Mouse (Mus musculus) hindbrain, embryonic 11.5 days (tissue): Measurements from ENCODE around the gene Gm21149. TPM values are rescaled to one million over a fixed set of nuclear protein-coding genes. Genes with fewer than 3 reads are reported as not detected.
"Not testable (repeated sequence)": the region's sequence is repeated elsewhere in the genome, so short reads cannot be mapped to it uniquely, and the experiment has no call there.

Experiments used
- ATAC-seq: fragments of 200-750 bp; cut with Nextera tagmentation; 2 replicates; pipeline ENCODE4 v1.8.0; 2017; ENCODE audit warnings: mild to moderate bottlenecking, moderate TSS enrichment, moderate library complexity; ENCODE audit not compliant: low FRiP score
- DNase-seq: peaks from one replicate; pipeline ENCODE4 v3.0.0-alpha.2; 2015; ENCODE audit warnings: low spot score
- H3K27ac ChIP-seq: fragments of 300-500 bp; sonication (generic); 2 replicates; pipeline ENCODE4 v1.5.1; 2014; ENCODE audit warnings: mild to moderate bottlenecking, low read depth, low read length
- H3K27me3 ChIP-seq: fragments of 300-500 bp; sonication (generic); 2 replicates; pipeline ENCODE4 v1.6.1; 2014; ENCODE audit warnings: mild to moderate bottlenecking, low read length, moderate library complexity, mixed read lengths; ENCODE audit not compliant: control insufficient read depth, insufficient read depth
- H3K36me3 ChIP-seq: fragments of 300-500 bp; sonication (generic); 2 replicates; pipeline ENCODE4 v1.6.1; 2014; ENCODE audit warnings: mild to moderate bottlenecking, low read length, moderate library complexity, mixed read lengths; ENCODE audit not compliant: control insufficient read depth, insufficient read depth
- H3K4me1 ChIP-seq: fragments of 300-500 bp; sonication (generic); replicated peaks from 2 replicates; pipeline ENCODE4 v1.6.1; 2014; ENCODE audit warnings: low read length, mixed read lengths; ENCODE audit not compliant: control insufficient read depth, insufficient read depth
- H3K4me2 ChIP-seq: fragments of 300-500 bp; sonication (generic); replicated peaks from 2 replicates; pipeline ENCODE4 v1.6.1; 2014; ENCODE audit warnings: mild to moderate bottlenecking, low read depth, low read length
- H3K4me3 ChIP-seq: fragments of 300-500 bp; sonication (generic); 2 replicates; pipeline ENCODE4 v1.5.1; 2014; ENCODE audit warnings: low read depth, low read length
- H3K9ac ChIP-seq: fragments of 300-500 bp; sonication (generic); 2 replicates; pipeline ENCODE4 v1.6.1; 2014; ENCODE audit warnings: low read depth, low read length
- H3K9me3 ChIP-seq: fragments of 300-500 bp; sonication (generic); 2 replicates; pipeline ENCODE4 v1.6.1; 2016; ENCODE audit warnings: low read length; ENCODE audit not compliant: control insufficient read depth
- WGBS: fragments of 180-500 bp; shearing (Covaris S2); extraction: QIAGEN DNeasy Blood & Tissue Kit; methylation state at CpG from one replicate; pipeline ENCODE4 v1.1.7; 2014; 5-methylcytosine and 5-hydroxymethylcytosine counted together
- polyA plus RNA-seq: library from polyadenylated mRNA; unstranded; fragments of >200 nt; fragmentation: Nextera tagmentation; extraction: Ambion mirVana; gene quantifications from 2 replicates; pipeline ENCODE4 v1.2.1, GENCODE M21; 2014

Gene Gm21149
- not detected in 2 replicates for polyA plus RNA-seq

GRCm38 (mm10) chr5:15476423-15476822, at the start of gene Gm21149:
TSS of gene Gm21149 (minus strand) at chr5:15476523.
- H3K36me3 ChIP-seq, H3K9ac ChIP-seq, H3K27me3 ChIP-seq, H3K4me3 ChIP-seq, H3K9me3 ChIP-seq, DNase-seq, H3K4me2 ChIP-seq, ATAC-seq, H3K4me1 ChIP-seq, H3K27ac ChIP-seq: not testable (repeated sequence)
- 79% methylated on average over 1 of the region's 1 CpGs for WGBS

- H3K4me2 ChIP-seq, ATAC-seq, DNase-seq, H3K27me3 ChIP-seq, H3K4me1 ChIP-seq, H3K9me3 ChIP-seq, H3K4me3 ChIP-seq, H3K27ac ChIP-seq, H3K36me3 ChIP-seq, H3K9ac ChIP-seq: not testable (repeated sequence)
Measured at GRCm38 (mm10) chr5:15522470-15522869, 46.1 kb upstream of the Gm21149 start.

GRCm38 (mm10) chr5:15522028-15522427, 45.7 kb upstream of the Gm21149 start:
- not testable (repeated sequence) for H3K4me3 ChIP-seq, H3K27ac ChIP-seq, ATAC-seq, H3K4me2 ChIP-seq, H3K27me3 ChIP-seq, DNase-seq, H3K9ac ChIP-seq, H3K36me3 ChIP-seq, H3K4me1 ChIP-seq, H3K9me3 ChIP-seq
- WGBS = 40% methylated on average over 2 of the region's 2 CpGs

GRCm38 (mm10) chr5:15520418-15520817, 44.1 kb upstream of the Gm21149 start:
- H3K27me3 ChIP-seq, H3K9me3 ChIP-seq, H3K4me3 ChIP-seq, H3K4me1 ChIP-seq, H3K9ac ChIP-seq, H3K27ac ChIP-seq, H3K4me2 ChIP-seq, H3K36me3 ChIP-seq, DNase-seq, ATAC-seq: not testable (repeated sequence)
- 27% methylated on average over 5 of the region's 5 CpGs for WGBS

- not testable (repeated sequence) for H3K27ac ChIP-seq, H3K4me2 ChIP-seq, H3K4me1 ChIP-seq, DNase-seq, H3K9ac ChIP-seq, H3K4me3 ChIP-seq, H3K9me3 ChIP-seq, H3K27me3 ChIP-seq, H3K36me3 ChIP-seq
- peak; percentile 51; the same call in 1 of the 2 replicates for ATAC-seq
- WGBS = 74% methylated on average over 2 of the region's 2 CpGs
Measured at GRCm38 (mm10) chr5:15517150-15517549, 40.8 kb upstream of the Gm21149 start.

- H3K27me3 ChIP-seq, H3K9ac ChIP-seq, H3K4me2 ChIP-seq, DNase-seq, H3K4me1 ChIP-seq, H3K36me3 ChIP-seq, H3K27ac ChIP-seq, H3K4me3 ChIP-seq, H3K9me3 ChIP-seq: not testable (repeated sequence)
- peak; percentile 60 for ATAC-seq
- 70% methylated on average over 3 of the region's 3 CpGs for WGBS
Measured at GRCm38 (mm10) chr5:15512236-15512635, 35.9 kb upstream of the Gm21149 start.

- H3K27me3 ChIP-seq, H3K36me3 ChIP-seq, ATAC-seq, H3K4me1 ChIP-seq, H3K9ac ChIP-seq, DNase-seq, H3K4me3 ChIP-seq, H3K27ac ChIP-seq, H3K4me2 ChIP-seq: not testable (repeated sequence)
- H3K9me3 ChIP-seq = peaks cover 11% of the 10 kb centered on the region
- 88% methylated on average over 1 of the region's 1 CpGs for WGBS
Measured at GRCm38 (mm10) chr5:15509911-15510310, 33.6 kb upstream of the Gm21149 start.

GRCm38 (mm10) chr5:15508460-15509451, 32.4 kb upstream of the Gm21149 start:
- not testable (repeated sequence) for H3K9ac ChIP-seq, H3K4me2 ChIP-seq, H3K4me3 ChIP-seq, H3K36me3 ChIP-seq, H3K27ac ChIP-seq, H3K27me3 ChIP-seq, DNase-seq, H3K4me1 ChIP-seq
- 68% methylated on average over 6 of the region's 6 CpGs for WGBS
- peaks cover 11% of the 10 kb centered on the region for H3K9me3 ChIP-seq
- 0 out of 2 replicates have a peak, but pooled peaks have one; percentile 36 for ATAC-seq
